Mouse (Mus musculus): Measurements from ENCODE around the gene Ptchd3. TPM values are rescaled to one million over a fixed set of nuclear protein-coding genes. Genes with fewer than 3 reads are reported as not detected.

Gene Ptchd3
- polyA plus RNA-seq (2012; rRNA removed), result not detected in 2 replicates

DNA sequence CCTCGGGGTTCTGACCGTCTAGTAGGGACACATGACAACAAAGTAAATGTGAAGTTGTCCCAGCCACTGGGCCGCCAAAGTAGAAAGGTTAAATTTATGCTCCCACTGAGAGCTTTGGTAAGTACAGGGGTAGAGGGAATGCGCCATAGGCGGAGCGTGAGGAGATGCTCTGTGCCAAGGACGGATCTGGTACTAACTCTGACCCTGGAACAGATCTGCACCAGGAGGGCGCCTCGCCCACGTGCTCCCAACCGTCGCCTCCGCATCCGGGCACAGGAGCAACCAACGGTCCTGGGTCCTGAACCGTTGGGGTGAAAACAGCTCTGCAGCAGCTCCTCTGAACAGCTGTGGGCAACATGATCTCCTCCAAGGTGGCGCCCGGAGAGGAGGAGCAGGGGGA, at the start of gene Ptchd3:
Gene Ptchd3 (plus strand): TSS at position 301 of the 400 bp plus-strand sequence.
- WGBS, result 65% methylated on average over 18 of the region's 18 CpGs

DNA sequence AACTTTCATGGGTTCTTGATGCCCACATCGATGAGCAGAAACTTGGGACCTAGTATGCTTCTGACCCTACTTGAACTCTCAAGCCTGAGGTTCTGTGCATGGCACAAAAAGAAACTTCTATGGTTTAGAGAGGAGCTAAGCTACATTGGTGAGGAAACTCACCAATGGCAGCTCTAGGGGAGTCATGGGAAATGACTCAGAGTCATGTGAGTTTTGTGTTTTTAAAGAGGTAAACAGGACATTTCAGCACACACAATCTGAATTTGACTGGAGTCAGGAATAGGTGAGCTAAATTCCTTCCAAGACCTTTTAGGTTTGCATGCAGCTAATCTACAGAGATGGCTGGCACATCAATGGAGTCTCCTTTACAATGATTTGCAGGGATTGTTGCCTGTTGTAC, 48.2 kb upstream of the Ptchd3 start:
- WGBS, result 79% methylated on average over 1 of the region's 1 CpGs
- no peak for DNase-seq (ENCODE audit: low read depth, low spot score)

More for the DNA sequence above, at the start of gene Ptchd3:
- no peak for DNase-seq (ENCODE audit: low read depth, low spot score)

DNA sequence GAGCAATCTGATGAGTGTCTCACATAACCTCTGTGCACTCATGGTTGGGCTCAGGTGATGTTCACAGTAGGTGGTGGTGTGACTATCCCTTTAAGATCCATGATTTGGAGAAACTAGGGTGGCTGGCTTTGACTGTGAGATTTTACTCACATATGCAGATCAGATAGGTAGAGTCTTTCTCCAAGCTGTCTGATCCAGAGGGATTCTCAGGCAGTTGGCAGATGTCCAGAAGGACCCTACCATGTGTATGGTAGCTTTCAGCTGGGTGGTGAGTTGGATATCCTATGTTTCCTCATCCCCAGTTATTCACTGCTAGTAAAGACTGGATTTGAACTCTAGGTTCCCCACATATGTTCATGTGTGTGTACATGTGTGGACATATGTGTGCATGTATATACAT, 42.6 kb upstream of the Ptchd3 start:
- DNase-seq (ENCODE audit: low read depth, low spot score), result no peak

DNA sequence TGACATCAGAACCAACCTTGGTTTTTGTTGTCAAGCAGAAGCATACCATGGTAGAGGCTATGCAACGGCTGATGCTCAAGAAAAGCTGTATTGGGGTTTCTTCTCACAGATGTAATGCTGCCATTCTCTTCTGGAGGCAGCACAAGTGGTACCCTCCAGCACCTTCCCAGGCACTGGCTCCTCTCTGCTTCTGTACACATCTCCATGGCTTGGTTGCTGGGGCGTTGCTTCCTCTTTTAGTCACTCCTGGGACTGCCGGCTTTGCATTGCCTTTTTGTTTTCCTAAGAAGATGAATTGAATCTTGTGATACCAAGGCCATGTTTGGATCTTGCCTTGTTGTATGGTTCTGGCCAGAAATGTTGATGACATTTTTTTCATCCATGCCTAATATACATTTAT, 40.5 kb upstream of the Ptchd3 start:
- DNase-seq (ENCODE audit: low read depth, low spot score), result no peak
- 81% methylated on average over 3 of the region's 3 CpGs for WGBS

DNA sequence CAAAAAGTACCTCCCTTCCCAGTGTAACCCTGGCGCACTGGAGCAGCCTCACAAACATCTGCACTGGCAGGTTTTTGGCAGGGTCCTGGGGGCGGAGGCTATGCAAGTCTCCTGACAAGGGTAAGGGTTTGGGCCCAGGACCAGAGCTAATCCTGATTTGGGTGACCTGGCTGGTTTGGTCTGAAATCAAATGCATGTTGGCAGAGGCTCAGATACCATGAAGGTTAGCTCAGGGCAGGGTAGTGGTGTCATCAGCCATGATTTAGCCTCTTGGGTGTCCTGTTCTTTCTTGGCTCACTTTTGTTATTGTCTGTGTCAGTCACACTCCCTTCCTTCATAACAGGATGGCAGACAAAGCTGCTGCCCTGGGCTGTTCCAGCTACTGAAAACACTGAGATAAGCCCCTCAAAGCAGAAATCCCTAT, 39.4 kb upstream of the Ptchd3 start:
- DNase-seq (ENCODE audit: low read depth, low spot score), result no peak
- 71% methylated on average over 2 of the region's 2 CpGs for WGBS

DNA sequence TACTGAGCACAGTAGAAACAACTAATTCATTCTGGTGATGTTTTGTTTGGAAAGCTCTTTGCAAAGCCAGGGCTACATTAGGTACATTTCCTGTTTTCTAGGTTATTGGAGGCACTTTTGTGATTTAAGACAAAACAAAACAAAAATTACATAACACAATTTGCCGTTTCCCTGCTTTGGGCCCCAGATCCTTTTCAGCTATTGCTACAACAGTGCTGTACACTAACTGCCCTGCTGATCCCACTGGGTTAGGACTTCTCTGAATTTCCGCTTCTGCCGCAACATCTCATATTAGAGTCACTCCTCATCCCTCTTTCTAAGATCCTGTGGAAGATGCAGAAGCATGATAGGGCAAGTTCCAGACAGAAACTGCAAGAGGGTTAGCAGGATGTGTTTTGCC, 38.6 kb upstream of the Ptchd3 start:
- no peak for DNase-seq (ENCODE audit: low read depth, low spot score)
- WGBS, result 93% methylated on average over 3 of the region's 3 CpGs

DNA sequence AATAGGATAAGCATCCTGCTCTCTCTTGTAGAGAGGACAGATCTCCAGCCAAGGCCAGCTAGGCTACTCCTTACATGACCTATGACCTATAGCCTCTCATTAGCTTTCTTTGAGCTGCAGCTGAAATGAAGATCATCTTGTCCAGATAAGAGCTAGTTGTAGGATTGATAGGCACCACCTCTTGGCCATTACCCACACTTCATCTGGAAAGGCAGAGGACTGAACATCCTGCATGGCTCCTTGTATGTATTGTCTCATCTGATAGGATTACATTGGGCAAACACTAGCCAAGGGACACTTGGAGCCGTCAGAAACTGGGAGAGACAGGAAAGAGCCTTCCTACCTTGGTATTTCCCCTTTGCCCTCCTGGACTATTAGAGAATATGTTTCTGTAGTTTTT, 38.1 kb upstream of the Ptchd3 start:
- no peak for DNase-seq (ENCODE audit: low read depth, low spot score)
- 64% methylated on average over 1 of the region's 1 CpGs for WGBS

DNA sequence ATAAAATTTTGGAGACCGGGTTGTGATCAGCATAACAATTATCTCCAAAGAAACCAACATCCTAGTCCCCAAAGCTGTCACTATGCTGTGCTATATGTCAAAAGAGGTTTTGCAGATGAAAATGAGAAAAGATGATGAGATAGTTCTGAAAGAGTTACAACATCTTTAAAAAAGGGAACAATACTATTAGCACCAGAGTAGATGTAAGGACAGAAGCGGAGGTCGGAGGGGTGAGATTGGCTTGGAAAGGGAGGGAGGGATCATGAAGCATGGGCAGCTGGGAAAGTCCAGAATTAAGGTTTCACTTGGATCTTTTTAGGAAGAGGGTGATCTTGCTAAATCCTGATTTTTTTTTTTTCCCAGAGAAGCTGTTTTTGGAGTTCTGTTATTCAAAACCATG, 36.5 kb upstream of the Ptchd3 start:
- 92% methylated on average over 3 of the region's 3 CpGs for WGBS
- DNase-seq (ENCODE audit: low read depth, low spot score), result no peak

DNA sequence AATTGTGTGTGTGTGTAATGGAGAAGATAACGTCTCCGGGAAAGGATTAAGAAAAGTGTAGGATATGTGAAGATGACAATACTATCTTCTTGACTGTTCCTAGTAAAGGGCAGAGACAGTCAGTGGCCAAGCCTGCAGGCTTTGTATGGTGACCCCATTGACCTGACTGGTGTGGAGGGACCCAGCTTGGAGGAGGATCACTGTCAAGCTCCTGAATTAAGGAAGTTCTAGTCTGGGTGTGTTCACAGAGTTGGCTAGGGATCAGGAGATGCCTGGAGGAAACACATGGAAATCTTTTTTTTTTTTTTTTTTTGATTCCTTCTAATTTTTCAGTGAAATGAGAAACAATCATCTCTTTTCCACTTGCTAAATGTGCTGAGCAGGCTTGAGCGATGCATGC, 35.9 kb upstream of the Ptchd3 start:
- 74% methylated on average over 3 of the region's 3 CpGs for WGBS
- no peak for DNase-seq (ENCODE audit: low read depth, low spot score)

DNA sequence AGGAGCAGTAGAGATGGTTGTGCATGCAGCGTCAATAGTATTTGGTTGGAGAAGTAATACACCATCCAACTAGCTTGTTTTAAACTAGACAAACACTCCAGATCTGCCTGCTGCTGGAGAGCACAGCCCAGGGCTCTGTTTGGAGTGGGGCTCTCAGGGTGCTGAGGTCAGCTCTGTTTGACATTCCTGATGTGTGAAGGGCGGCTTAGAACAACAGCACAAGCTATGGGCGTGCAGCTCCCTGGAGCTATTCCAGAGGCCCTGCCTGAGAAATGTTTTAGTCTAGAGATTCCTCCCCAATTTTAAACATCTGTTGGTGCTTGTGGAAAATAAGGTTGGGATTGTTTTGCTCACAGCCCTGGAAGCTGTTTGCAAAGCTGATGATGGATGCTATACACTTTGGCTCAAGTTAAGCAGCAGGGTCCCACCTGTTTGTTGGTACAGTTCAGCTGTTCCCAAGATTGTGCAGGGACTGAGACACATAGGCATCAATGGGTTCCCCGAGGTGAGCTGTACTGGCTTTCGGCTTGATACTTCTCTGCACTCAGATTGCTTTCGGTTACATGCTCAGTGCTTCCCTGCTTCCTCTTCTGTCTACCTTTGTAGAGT, 35.4 kb upstream of the Ptchd3 start:
- WGBS, result 37% methylated on average over 6 of the region's 6 CpGs
- no peak for DNase-seq (ENCODE audit: low read depth, low spot score)

DNA sequence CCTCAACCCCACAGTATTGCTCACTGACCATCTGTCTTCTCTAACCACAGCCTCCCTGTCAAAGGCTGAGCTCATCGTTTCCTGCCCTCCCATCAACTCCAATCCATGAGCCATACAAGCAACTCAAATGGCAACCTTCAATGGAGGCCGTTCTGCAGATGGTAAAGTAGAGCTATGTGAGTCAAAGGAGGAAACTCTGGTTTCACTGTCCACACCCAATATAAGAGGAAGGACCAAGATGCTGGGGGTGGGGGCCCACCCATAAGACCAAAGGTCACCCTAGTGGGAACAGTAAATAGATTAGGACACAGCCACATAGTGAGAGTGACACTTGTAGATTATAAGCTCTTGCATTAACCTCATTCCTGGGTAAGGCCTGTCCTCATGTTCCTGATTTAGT, 34.1 kb upstream of the Ptchd3 start:
- peak; percentile 71 for DNase-seq (ENCODE audit: low read depth, low spot score)
- WGBS, result 40% methylated on average over 2 of the region's 2 CpGs

DNA sequence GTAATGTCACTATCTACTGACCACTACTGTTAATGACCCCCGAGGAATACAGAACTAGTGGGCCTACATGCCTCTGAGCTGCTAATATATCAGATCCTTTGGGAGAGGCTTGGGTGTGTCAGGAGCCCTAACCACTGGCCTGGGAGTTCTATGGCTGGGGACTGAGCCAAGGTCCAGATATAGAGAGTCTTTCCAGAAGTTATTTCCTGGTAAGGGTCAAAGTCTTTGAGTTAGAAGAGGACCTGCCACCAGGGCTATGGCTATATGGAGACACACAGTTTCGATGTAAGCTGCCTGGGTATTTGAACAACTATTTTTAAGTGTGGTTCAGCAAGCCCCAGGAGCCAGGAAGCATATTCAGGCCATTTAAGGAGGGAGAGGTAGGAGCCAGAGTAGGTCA, 31.5 kb upstream of the Ptchd3 start:
- 33% methylated on average over 2 of the region's 2 CpGs for WGBS
- peak; percentile 75 for DNase-seq (ENCODE audit: low read depth, low spot score)

DNA sequence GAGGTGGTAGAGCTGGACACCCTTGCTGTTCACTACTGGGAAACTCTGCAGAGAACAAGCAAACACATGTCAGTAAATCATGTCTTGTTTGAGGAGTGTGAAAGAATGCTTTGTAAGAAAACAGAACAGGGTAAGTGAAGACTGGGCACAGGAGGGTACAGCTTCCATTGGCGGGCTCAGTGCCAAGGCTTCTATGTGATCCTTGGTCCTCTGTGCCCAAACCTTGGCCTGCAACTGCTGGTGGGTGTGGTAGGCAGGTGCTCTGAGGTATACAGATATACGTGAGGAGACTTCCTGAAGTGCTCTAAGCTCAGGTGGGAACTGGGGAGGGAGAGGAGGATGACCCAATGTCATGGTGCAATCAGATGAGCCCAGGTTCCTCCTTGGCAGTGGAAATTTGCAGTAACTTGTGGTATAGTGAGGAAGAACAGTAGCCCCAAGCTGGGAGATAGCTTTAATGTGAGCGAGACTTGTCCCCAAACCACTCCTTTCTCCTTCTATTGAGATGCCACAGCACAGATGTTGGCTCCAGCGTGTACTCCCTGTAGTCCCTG, 30.2 kb upstream of the Ptchd3 start:
- WGBS, result 36% methylated on average over 4 of the region's 4 CpGs
- peak; percentile 61 for DNase-seq (ENCODE audit: low read depth, low spot score)

DNA sequence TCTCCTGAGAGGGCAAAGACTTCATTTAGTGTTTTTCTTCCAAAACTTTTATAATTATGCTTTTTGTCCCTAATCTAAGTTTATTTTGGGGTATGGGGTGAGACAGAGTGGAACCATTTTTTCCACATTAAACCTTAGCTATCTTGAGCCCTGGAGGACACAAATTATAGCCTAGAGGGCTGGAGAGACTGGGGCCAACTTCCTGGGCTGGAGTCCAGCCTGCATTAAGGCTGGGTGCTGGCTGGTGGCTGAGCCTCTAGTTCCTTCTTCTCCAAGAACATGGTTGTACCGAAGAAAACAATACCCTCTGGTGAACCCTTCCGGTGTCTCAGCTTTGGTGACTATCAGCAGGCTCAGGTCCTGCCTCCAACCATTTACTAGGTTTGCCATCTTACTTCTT, 27.3 kb upstream of the Ptchd3 start:
- WGBS, result 25% methylated on average over 2 of the region's 2 CpGs
- DNase-seq (ENCODE audit: low read depth, low spot score), result no peak

DNA sequence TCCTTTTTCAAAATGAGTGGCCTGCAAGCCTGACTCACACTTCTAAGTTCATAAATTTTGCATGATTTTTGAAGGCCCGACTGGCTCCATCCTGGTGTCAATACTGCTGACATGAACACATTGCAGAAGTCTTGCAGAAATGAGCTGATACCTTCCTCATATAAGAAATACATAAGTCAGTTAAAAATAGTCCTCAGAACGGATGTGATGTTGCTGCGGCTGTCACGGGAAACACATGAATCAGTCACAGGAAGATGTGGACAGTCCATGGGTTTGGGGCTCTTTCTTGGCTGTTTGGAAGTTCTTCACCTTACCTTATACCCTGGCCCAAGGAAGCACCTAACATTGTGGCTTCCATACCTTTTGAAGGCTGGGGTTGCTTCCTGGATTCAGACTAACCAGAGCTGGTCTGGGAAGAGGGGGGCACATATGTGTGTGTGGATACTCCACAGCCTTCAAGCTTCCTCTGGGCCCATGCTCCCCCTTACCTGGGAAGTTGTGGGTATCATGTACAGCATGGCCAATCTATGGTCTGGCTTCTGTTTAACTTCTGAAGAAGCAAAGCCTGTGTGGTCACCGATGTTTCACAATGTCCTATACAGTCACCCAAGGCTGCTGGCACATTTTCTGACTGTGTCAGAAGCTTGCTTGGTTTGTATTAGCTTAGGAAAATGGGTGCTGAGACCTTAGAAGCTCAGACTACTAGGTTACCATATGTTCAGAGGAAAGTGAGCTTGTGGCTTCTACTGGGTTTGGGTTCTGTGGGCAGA, 25.6 kb upstream of the Ptchd3 start:
- DNase-seq (ENCODE audit: low read depth, low spot score), result no peak

DNA sequence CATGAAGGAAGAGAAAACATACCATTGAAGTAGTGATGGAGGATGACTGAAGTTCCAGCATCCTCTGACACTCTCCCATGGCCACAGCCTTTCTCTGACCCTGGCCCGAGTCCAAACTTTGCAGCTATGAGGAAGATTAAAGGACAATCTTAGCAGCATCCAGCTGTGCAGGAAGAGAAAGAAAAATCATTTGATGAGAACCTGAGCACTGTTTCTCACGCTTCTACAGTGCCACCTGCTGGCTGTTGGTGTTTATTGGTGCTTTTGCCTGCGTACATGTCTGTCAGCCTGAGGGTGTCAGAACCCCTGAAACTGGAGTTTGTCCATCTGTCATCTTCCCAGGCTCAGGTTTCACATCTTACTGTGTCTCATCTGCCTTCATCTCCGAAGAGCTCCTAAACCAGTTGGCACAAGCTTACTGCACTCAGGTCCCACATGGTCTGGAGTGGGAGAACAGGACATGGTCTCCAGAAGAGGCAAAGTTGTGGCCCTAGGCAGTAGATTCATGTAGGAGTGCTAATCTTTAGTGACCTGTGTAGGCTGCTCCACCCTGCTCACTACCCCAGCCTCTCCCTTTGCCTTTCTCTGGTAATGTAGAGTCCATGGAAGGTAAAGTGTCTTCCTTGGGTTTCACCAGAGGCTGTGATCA, 21.7 kb upstream of the Ptchd3 start:
- peak; percentile 86 for DNase-seq (ENCODE audit: low read depth, low spot score)
- WGBS, result 4% methylated on average over 4 of the region's 4 CpGs

More for the DNA sequence above, 25.6 kb upstream of the Ptchd3 start:
- WGBS, result 84% methylated on average over 5 of the region's 5 CpGs

DNA sequence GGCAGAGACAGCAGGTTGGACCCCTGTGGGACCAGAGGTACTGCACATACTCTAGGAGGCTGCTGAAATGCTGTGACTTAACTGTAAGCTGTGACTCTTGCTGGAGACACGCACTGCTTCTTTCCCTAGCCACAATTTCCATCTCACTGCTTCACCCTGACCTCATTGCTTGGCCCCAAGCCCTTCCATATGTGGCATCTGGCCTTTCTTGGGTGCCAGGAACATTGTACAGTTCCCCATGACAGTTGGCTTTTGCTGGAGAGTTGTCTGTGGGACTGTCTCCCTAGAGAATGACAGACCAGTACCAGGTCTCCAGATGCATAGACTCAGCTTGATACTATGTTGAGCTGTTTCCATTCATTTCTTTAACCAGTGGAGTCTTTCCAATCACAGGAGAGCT, 21.2 kb upstream of the Ptchd3 start:
- DNase-seq (ENCODE audit: low read depth, low spot score), result no peak
- 56% methylated on average over 1 of the region's 1 CpGs for WGBS

DNA sequence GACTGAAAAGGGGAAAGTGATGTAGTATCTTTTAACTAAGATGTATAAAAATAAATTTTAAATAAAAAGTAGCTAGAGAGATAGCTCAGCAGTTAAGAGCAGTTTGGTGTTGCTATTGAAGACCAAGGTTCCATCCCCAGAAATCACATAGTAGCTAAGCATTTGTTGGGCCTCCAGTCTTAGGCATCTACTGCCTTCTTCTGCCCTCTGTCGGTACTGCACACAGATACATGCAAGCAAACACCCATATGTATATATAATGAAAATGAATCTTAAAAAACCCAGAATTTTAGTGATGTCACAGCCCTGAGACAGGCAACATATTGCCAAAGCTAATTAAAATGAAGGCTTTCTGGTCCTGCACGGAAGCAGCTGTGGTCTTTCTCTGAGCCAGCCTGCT, 15.9 kb downstream of the Ptchd3 start:
- no peak for DNase-seq (ENCODE audit: low read depth, low spot score)
- 66% methylated on average over 2 of the region's 2 CpGs for WGBS

DNA sequence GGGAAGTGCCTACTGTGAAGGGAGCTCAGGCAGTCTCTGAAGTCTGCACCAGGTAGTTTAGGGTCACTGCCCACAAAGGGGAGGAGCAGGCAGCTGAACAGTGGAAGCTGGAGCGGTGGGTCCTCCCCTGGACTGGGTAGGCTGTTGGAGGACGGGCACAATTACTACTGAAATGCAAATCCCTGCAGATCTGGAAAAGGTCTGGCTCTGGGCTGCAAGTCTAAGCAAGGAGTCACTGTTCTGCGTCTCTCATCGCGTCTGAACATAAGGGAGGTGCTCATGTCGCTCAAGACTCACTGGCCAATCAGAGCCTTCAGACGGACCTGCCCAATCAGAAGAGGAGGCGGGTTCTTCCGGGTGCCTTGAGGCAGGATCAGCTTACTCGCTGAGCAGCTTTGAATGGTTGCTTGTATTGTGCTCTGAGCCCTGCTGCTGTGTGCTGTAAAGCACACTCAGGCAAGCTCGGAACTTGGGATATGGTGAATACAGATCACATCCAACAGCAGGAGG, 17.8 kb downstream of the Ptchd3 start:
- peak; percentile 95 for DNase-seq (ENCODE audit: low read depth, low spot score)
- WGBS, result under 1% methylated on average over 11 of the region's 11 CpGs

Data from large intestine, adult 2 months (tissue).